Mouse (Mus musculus) embryonic fibroblast, embryonic 13.5 days (primary cell): ENCODE results near the gene Lrp5.

ENCODE experiments used
- CTCF ChIP-seq: IDR thresholded peaks from 2 replicates; pipeline ENCODE4 v1.5.1; 2011; ENCODE audit warnings: mild to moderate bottlenecking, control low read depth, low read length, moderate library complexity, borderline replicate concordance; ENCODE audit not compliant: insufficient read depth
- POLR2A ChIP-seq: IDR thresholded peaks from 2 replicates; pipeline ENCODE4 v1.6.1; 2011; ENCODE audit warnings: low read depth, mild to moderate bottlenecking, control low read depth, low read length, moderate library complexity

GRCm38 (mm10) chr19:3556169-3556827 is 130.1 kb downstream of the Lrp5 start:
- TF ChIP-seq CTCF = no peak
- no peak for TF ChIP-seq POLR2A
